Mouse (Mus musculus) skeletal muscle tissue, adult 2 months (tissue): Measurements from ENCODE around the gene Agpat2.

ENCODE experiments used
- DNase-seq: peaks from one replicate; pipeline ENCODE4 v3.0.0-alpha.2; 2012; ENCODE audit warnings: low read depth, low spot score

Agpat2 gene

GRCm38 (mm10) chr2:26574862-26575261, 29.4 kb downstream of the Agpat2 start:
- DNase-seq, result no peak

GRCm38 (mm10) chr2:26573807-26574206, 30.4 kb downstream of the Agpat2 start:
- DNase-seq, result no peak

GRCm38 (mm10) chr2:26573396-26573795, 30.8 kb downstream of the Agpat2 start:
- no peak for DNase-seq

- DNase-seq, result peak; percentile 44
Measured at GRCm38 (mm10) chr2:26571826-26572225, 32.4 kb downstream of the Agpat2 start.

- DNase-seq, result no peak
Measured at GRCm38 (mm10) chr2:26571400-26571799, 32.8 kb downstream of the Agpat2 start.

- no peak for DNase-seq
Measured at GRCm38 (mm10) chr2:26570034-26570433, 34.2 kb downstream of the Agpat2 start.

GRCm38 (mm10) chr2:26566221-26566620, 38.0 kb downstream of the Agpat2 start:
- peak; percentile 48 for DNase-seq

GRCm38 (mm10) chr2:26561351-26562016, 42.7 kb downstream of the Agpat2 start:
- peak; percentile 72 for DNase-seq

GRCm38 (mm10) chr2:26560506-26560905, 43.7 kb downstream of the Agpat2 start:
- DNase-seq, result no peak

- no peak for DNase-seq
Measured at GRCm38 (mm10) chr2:26556535-26556993, 47.7 kb downstream of the Agpat2 start.

GRCm38 (mm10) chr2:26555076-26555475, 49.1 kb downstream of the Agpat2 start:
- peak; percentile 65 for DNase-seq

GRCm38 (mm10) chr2:26553904-26554303, 50.3 kb downstream of the Agpat2 start:
- DNase-seq, result no peak

GRCm38 (mm10) chr2:26552066-26552465, 52.2 kb downstream of the Agpat2 start:
- no peak for DNase-seq

- DNase-seq, result no peak
Measured at GRCm38 (mm10) chr2:26551446-26551845, 52.8 kb downstream of the Agpat2 start.

GRCm38 (mm10) chr2:26550777-26551176, 53.4 kb downstream of the Agpat2 start:
- DNase-seq, result no peak

GRCm38 (mm10) chr2:26550205-26550604, 54.0 kb downstream of the Agpat2 start:
- DNase-seq, result no peak

- DNase-seq, result peak; percentile 33
Measured at GRCm38 (mm10) chr2:26549801-26550200, 54.4 kb downstream of the Agpat2 start.

GRCm38 (mm10) chr2:26547481-26547880, 56.7 kb downstream of the Agpat2 start:
- no peak for DNase-seq

GRCm38 (mm10) chr2:26544265-26544664, 60.0 kb downstream of the Agpat2 start:
- DNase-seq, result no peak

- DNase-seq, result no peak
Measured at GRCm38 (mm10) chr2:26543768-26544167, 60.4 kb downstream of the Agpat2 start.

- DNase-seq, result no peak
Measured at GRCm38 (mm10) chr2:26543155-26543554, 61.1 kb downstream of the Agpat2 start.
